Mouse (Mus musculus) kidney, adult 2 months (tissue): ENCODE results near the gene Sap30bp. TPM values are rescaled to one million over a fixed set of nuclear protein-coding genes. Genes with fewer than 3 reads are reported as not detected.
A peak's percentile ranks its signal among the peaks of the same experiment; 100 is the strongest.

Source experiments
- DNase-seq: peaks from one replicate; pipeline ENCODE4 v3.0.0; 2021
- H3K27ac ChIP-seq: fragments of 200-500 bp; 2 replicates; pipeline ENCODE4 v1.5.1; 2012; ENCODE audit warnings: low read depth, low read length, control low read depth, inconsistent platforms; ENCODE audit not compliant: insufficient read depth
- H3K27me3 ChIP-seq: fragments of 200-500 bp; replicated peaks from 2 replicates; pipeline ENCODE4 v1.6.1; 2012; ENCODE audit warnings: mild to moderate bottlenecking, moderate library complexity, low read length, inconsistent platforms; ENCODE audit not compliant: control insufficient read depth, insufficient read depth
- H3K36me3 ChIP-seq: fragments of 200-500 bp; 2 replicates; pipeline ENCODE4 v1.6.1; 2012; ENCODE audit warnings: mild to moderate bottlenecking, moderate library complexity, low read length, inconsistent platforms; ENCODE audit not compliant: control insufficient read depth, insufficient read depth
- H3K4me1 ChIP-seq: fragments of 200-500 bp; 2 replicates; pipeline ENCODE4 v1.6.1; 2011; ENCODE audit warnings: low read length; ENCODE audit not compliant: control insufficient read depth, insufficient read depth
- H3K4me3 ChIP-seq: fragments of 200-500 bp; 2 replicates; pipeline ENCODE4 v1.5.1; 2011; ENCODE audit warnings: mild to moderate bottlenecking, low read depth, low read length, control low read depth; ENCODE audit not compliant: insufficient read depth
- CTCF ChIP-seq: fragments of 200-500 bp; conservative IDR thresholded peaks from 2 replicates; pipeline ENCODE4 v1.5.1; 2011; ENCODE audit warnings: low read depth, mild to moderate bottlenecking, control low read depth, low read length, moderate library complexity, mixed read lengths; ENCODE audit not compliant: insufficient read depth, insufficient read length
- POLR2A ChIP-seq: fragments of 200-500 bp; IDR thresholded peaks from one replicate; pipeline ENCODE4 v1.6.1; 2011; ENCODE audit warnings: low read depth, low read length, control low read depth
- WGBS: fragments of 180-500 bp; shearing (Covaris S2); methylation state at CpG from one replicate; pipeline ENCODE4 v1.1.7; 2018; 5-methylcytosine and 5-hydroxymethylcytosine counted together
- polyA plus RNA-seq: library from polyadenylated mRNA; depleted of rRNA; stranded (reverse); fragments of >200 nt; gene quantifications from 2 replicates; pipeline ENCODE4 v1.2.3, GENCODE M21; 2012

The Sap30bp gene
- polyA plus RNA-seq, 1 experiment = 20.5 TPM

GRCm38 (mm10) chr11:115971016-115971415 lies 37.9 kb downstream of the Sap30bp start:
- H3K27ac ChIP-seq = no peak overlapping the region

GRCm38 (mm10) chr11:115974309-115975082 lies 41.4 kb downstream of the Sap30bp start, which contains the start of gene Itgb4:
Itgb4 (plus strand) TSS chr11:115974709.
- peak; percentile 61 for DNase-seq
- TF ChIP-seq POLR2A = no peak
- peak; percentile 36; the same call in 1 of the 2 replicates for TF ChIP-seq CTCF
- H3K36me3 ChIP-seq = no peaks in the 10 kb centered on the region
- no peaks in the 10 kb centered on the region for H3K27me3 ChIP-seq
- no peak within 1 kb of the TSS for H3K27ac ChIP-seq
- 10% methylated on average over 58 of the region's 58 CpGs for WGBS
- H3K4me1 ChIP-seq = no peaks in the 10 kb centered on the region
- H3K4me3 ChIP-seq = peak within 1 kb of the TSS; percentile 33

More at GRCm38 (mm10) chr11:115971016-115971415, 37.9 kb downstream of the Sap30bp start:
- no peaks in the 10 kb centered on the region for H3K27me3 ChIP-seq
- no peaks in the 10 kb centered on the region for H3K36me3 ChIP-seq
- peak; percentile 61 for DNase-seq
- H3K4me1 ChIP-seq = no peaks in the 10 kb centered on the region
- TF ChIP-seq POLR2A = no peak
- no peak for TF ChIP-seq CTCF
- H3K4me3 ChIP-seq = no peak overlapping the region
- WGBS = 47% methylated on average over 6 of the region's 6 CpGs

DNA sequence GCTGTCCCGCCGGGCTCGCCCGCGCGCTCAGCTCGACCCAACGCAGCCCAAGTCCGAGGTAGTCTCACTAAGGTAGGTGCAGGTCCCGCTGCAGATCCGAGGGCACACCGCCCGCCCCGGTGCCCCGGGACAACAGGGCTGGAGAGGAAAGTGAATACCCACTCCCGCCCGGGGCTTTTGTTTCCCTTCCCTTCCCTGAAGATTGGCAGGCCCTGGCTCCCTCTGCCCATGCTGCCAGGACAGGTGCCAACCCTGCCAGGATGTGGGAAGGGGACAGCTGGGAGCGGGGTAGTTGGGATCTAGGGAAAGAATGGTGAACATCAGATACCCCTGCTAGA lies 42.0 kb downstream of the Sap30bp start:
- TF ChIP-seq CTCF (no peak), POLR2A (no peak)
- H3K27me3 ChIP-seq = no peaks in the 10 kb centered on the region
- no peaks in the 10 kb centered on the region for H3K4me1 ChIP-seq
- WGBS = 3% methylated on average over 18 of the region's 18 CpGs
- no peak for DNase-seq
- H3K27ac ChIP-seq = no peak overlapping the region
- H3K36me3 ChIP-seq = no peaks in the 10 kb centered on the region
- peak overlapping the region; percentile 33; the same call in 1 of the 2 replicates for H3K4me3 ChIP-seq

DNA sequence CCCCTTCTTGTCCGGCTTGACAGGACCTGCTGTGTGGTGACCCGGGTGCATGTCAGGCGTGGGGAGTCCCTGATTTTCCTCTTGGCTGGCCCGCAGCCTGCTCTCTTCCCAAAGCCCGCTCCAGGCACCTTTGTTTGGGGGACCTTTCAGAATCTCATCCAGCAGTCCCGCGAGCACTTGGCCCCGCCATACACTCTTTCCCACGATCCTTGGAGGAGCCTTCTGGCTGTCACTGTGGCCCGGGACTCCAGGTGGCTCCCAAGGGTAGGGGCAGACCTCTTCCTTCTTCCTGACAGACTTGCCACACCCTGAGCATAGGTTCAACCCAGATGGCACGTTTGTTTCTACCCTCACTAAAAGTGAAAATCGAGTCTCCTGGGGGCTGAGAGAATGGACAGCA lies 42.5 kb downstream of the Sap30bp start:
- H3K27ac ChIP-seq = no peak overlapping the region
- no peaks in the 10 kb centered on the region for H3K36me3 ChIP-seq
- TF ChIP-seq POLR2A (no peak), CTCF (no peak)
- no peaks in the 10 kb centered on the region for H3K4me1 ChIP-seq
- 0 out of 2 replicates have a peak overlapping the region, but pooled peaks have one; percentile 33 for H3K4me3 ChIP-seq
- no peaks in the 10 kb centered on the region for H3K27me3 ChIP-seq
- WGBS = 51% methylated on average over 12 of the region's 12 CpGs
- no peak for DNase-seq

DNA sequence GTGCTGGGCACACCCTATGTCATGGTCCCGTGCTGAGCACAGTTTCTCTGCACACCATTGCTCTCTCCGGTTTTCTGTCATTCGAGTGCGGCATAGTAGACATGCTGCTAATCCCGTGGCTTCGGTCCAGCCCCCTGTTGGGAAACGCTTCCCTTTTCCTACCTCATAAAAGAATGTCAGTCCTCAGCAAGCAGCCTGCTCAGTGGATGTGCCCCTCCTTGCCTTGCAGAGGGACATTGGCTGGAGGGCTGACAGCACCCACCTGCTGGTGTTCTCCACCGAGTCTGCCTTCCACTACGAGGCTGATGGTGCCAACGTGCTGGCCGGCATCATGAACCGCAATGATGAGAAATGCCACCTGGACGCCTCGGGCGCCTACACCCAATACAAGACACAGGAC lies 49.4 kb downstream of the Sap30bp start:
- TF ChIP-seq POLR2A (no peak), CTCF (no peak)
- Histone ChIP-seq H3K27ac (no peak overlapping the region), H3K27me3 (no peaks in the 10 kb centered on the region), H3K4me1 (no peaks in the 10 kb centered on the region), H3K4me3 (no peak overlapping the region), H3K36me3 (no peaks in the 10 kb centered on the region)
- DNase-seq = no peak
- WGBS = 87% methylated on average over 15 of the region's 15 CpGs

DNA sequence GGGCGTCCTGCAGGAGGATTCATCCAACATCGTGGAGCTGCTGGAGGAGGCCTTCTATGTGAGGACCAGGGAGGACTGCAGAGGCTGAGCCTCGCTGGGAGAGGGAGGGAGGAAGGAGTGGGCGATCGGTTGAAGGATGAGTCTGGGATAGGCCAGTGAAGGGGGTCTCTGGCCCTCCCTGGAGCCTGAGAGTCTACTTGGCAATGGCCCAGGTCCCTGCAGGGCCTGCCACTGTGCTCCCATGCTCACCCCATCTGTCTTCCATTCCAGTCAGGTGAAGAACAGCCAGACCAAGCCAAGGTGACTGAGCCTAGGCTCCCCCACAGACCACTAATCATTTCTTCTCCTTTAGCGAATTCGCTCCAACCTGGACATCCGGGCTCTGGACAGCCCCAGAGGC lies 50.2 kb downstream of the Sap30bp start:
- 86% methylated on average over 8 of the region's 8 CpGs for WGBS
- DNase-seq = no peak
- H3K27me3 ChIP-seq = no peaks in the 10 kb centered on the region
- no peaks in the 10 kb centered on the region for H3K36me3 ChIP-seq
- H3K4me3 ChIP-seq = no peak overlapping the region
- no peaks in the 10 kb centered on the region for H3K4me1 ChIP-seq
- no peak for TF ChIP-seq CTCF
- TF ChIP-seq POLR2A = no peak
- H3K27ac ChIP-seq = no peak overlapping the region

GRCm38 (mm10) chr11:115989686-115990085 lies 56.6 kb downstream of the Sap30bp start:
- Histone ChIP-seq H3K4me1 (no peaks in the 10 kb centered on the region), H3K27ac (no peak overlapping the region), H3K36me3 (no peaks in the 10 kb centered on the region), H3K27me3 (no peaks in the 10 kb centered on the region), H3K4me3 (no peak overlapping the region)
- no peak for DNase-seq
- no peak for TF ChIP-seq POLR2A
- TF ChIP-seq CTCF = no peak
- WGBS = 52% methylated on average over 15 of the region's 15 CpGs
